Mouse (Mus musculus) midbrain, postnatal 0 days (tissue): ENCODE results near the gene Tpcn2. TPM values are rescaled to one million over a fixed set of nuclear protein-coding genes. Genes with fewer than 3 reads are reported as not detected.

ENCODE experiments used
- ATAC-seq: fragments of 200-750 bp; cut with Nextera tagmentation; 2 replicates; pipeline ENCODE4 v1.8.0; 2017; ENCODE audit warnings: moderate number of reproducible peaks, mild to moderate bottlenecking, moderate TSS enrichment, moderate library complexity; ENCODE audit not compliant: low FRiP score
- DNase-seq: peaks from one replicate; pipeline ENCODE4 v3.0.0-alpha.2; 2015; ENCODE audit warnings: low spot score
- H3K27ac ChIP-seq: fragments of 300-500 bp; sonication (generic); 2 replicates; pipeline ENCODE4 v1.5.1; 2014; ENCODE audit warnings: low read depth, mild to moderate bottlenecking, low read length, mixed read lengths
- H3K27me3 ChIP-seq: fragments of 300-500 bp; sonication (generic); 2 replicates; pipeline ENCODE4 v1.6.1; 2014; ENCODE audit warnings: low read length, control low read depth, mixed read lengths; ENCODE audit not compliant: insufficient read depth
- H3K36me3 ChIP-seq: fragments of 300-500 bp; sonication (generic); 2 replicates; pipeline ENCODE4 v1.6.1; 2014; ENCODE audit warnings: low read length, control low read depth, mixed read lengths; ENCODE audit not compliant: insufficient read depth
- H3K4me1 ChIP-seq: fragments of 300-500 bp; sonication (generic); 2 replicates; pipeline ENCODE4 v1.6.1; 2014; ENCODE audit warnings: mild to moderate bottlenecking, control low read depth, antibody characterized with exemption, low read length, mixed read lengths; ENCODE audit not compliant: insufficient read depth
- H3K4me2 ChIP-seq: fragments of 300-500 bp; sonication (generic); 2 replicates; pipeline ENCODE4 v1.6.1; 2014; ENCODE audit warnings: low read depth, mild to moderate bottlenecking, low read length, mixed read lengths; ENCODE audit not compliant: poor library complexity, severe bottlenecking
- H3K4me3 ChIP-seq: fragments of 300-500 bp; sonication (generic); 2 replicates; pipeline ENCODE4 v1.5.1; 2014; ENCODE audit warnings: low read depth, mild to moderate bottlenecking, low read length, moderate library complexity
- H3K9ac ChIP-seq: fragments of 300-500 bp; sonication (generic); replicated peaks from 2 replicates; pipeline ENCODE4 v1.6.1; 2014; ENCODE audit warnings: mild to moderate bottlenecking, low read length, moderate library complexity, mixed read lengths; ENCODE audit not compliant: poor library complexity, severe bottlenecking
- H3K9me3 ChIP-seq: fragments of 300-500 bp; sonication (generic); 2 replicates; pipeline ENCODE4 v1.6.1; 2016; ENCODE audit warnings: low read length, control low read depth
- CTCF ChIP-seq: IDR thresholded peaks from 2 replicates; pipeline ENCODE4 v1.5.1; 2016; ENCODE audit warnings: antibody characterized with exemption, mild to moderate bottlenecking
- WGBS: fragments of 180-500 bp; shearing (Covaris S2); extraction: QIAGEN DNeasy Blood & Tissue Kit; methylation state at CpG from one replicate; pipeline ENCODE4 v1.1.7; 2014; 5-methylcytosine and 5-hydroxymethylcytosine counted together
- polyA plus RNA-seq: library from polyadenylated mRNA; unstranded; fragments of >200 nt; fragmentation: Nextera tagmentation; extraction: Ambion mirVana; gene quantifications from 2 replicates; pipeline ENCODE4 v1.2.1, GENCODE M21; 2015
- total RNA-seq: library from RNA; depleted of rRNA; stranded (reverse); fragments of >200 nt; gene quantifications from 2 replicates; pipeline ENCODE4 v1.2.3, GENCODE M21; 2014

Gene Tpcn2
- total and polyA plus RNA-seq, 2 experiments from 2014 or later = 1.5 to 2.8 TPM

DNA sequence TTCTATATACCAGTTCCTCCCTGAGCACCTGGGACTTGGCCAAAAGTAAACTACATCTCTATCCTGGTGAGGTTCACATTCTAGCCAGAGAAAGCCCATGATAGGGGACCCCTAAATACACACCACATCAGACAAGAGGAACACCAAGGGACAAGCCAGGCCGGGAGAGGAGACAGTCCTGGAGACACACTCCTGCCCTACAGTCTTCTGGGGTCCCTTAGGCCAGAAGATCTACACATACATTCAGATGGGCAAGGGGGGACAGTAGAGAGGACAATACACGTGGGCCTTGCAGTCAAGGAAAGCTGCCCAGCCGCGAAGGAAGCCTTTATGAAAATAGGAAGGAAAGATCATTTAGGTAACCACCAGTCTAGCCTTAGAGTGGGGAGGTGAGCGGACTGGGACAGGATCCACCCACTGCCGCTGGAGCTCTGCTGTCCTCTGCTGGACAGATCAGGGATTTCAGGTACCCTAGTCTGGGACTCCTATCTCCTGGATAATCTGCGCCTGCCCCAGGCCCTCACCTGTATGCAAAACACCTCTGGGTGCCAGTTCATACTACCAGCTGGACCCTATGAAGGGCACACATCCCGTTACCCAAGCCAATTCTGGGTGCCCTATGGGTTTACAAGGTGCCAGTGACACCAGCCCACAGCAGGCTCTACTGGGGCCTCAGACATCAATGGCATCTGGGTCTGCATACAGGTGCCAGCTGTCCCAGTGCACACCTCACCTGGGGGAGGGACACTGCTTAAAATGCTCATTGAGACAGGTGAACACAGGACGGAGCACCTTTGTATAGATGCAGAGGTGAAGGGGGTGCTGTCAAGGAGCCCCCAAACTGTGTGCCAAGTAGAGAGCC is 40.7 kb downstream of the Tpcn2 start:
- H3K9ac ChIP-seq = no peak overlapping the region
- no peak overlapping the region for H3K27ac ChIP-seq
- peak; percentile 96 for TF ChIP-seq CTCF
- H3K4me3 ChIP-seq = no peak overlapping the region
- H3K36me3 ChIP-seq = no peaks in the 10 kb centered on the region
- peak; percentile 71 for DNase-seq
- H3K4me2 ChIP-seq = no peak overlapping the region
- no peaks in the 10 kb centered on the region for H3K4me1 ChIP-seq
- 10% methylated on average over 9 of the region's 9 CpGs for WGBS
- no peaks in the 10 kb centered on the region for H3K9me3 ChIP-seq
- H3K27me3 ChIP-seq = no peaks in the 10 kb centered on the region
- 0 out of 2 replicates have a peak, but pooled peaks have one; percentile 41 for ATAC-seq

DNA sequence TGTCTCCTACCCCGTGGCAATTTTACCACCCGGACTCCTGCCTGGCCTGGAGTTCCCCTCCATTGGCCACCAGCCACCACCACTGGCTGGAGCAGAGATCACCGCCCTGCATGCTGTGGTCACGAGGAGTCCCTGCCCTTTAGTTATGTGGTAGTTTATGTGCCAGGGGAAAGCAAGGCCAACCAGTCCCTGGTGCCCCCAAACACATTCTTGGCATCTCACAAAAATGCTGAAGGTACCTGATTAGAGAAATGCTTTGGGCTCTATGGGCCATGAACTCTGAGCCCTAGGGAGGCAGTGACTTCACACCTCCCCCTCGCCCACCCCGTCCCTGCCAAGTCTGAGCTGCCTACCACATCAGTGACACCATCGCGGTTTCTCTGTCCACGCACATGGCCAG is 41.8 kb downstream of the Tpcn2 start:
- DNase-seq (no peak), ATAC-seq (no peak)
- Histone ChIP-seq H3K4me1 (no peaks in the 10 kb centered on the region), H3K27me3 (no peaks in the 10 kb centered on the region), H3K9me3 (no peaks in the 10 kb centered on the region), H3K4me3 (no peak overlapping the region), H3K4me2 (no peak overlapping the region), H3K27ac (no peak overlapping the region), H3K36me3 (no peaks in the 10 kb centered on the region), H3K9ac (no peak overlapping the region)
- no peak for TF ChIP-seq CTCF
- 82% methylated on average over 9 of the region's 9 CpGs for WGBS

DNA sequence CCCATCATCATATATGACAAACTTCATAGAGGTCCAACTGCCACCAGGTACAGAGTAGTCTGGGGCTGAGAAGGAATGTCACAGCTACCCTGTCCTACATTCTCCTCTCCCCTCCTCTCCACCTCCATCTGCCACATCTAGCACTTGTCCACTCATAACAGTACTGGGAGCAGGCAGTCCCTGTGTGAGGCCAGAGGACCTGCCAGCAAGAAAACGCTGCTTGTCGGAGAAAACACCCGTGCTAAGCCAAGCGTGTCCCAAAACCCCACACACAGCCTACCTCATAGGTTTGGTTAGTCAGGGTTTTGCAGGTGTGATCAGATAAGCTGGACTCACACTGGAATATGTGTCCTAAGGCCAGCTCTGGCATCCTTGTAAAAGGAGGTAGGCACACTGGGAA is 42.9 kb downstream of the Tpcn2 start:
- no peaks in the 10 kb centered on the region for H3K27me3 ChIP-seq

DNA sequence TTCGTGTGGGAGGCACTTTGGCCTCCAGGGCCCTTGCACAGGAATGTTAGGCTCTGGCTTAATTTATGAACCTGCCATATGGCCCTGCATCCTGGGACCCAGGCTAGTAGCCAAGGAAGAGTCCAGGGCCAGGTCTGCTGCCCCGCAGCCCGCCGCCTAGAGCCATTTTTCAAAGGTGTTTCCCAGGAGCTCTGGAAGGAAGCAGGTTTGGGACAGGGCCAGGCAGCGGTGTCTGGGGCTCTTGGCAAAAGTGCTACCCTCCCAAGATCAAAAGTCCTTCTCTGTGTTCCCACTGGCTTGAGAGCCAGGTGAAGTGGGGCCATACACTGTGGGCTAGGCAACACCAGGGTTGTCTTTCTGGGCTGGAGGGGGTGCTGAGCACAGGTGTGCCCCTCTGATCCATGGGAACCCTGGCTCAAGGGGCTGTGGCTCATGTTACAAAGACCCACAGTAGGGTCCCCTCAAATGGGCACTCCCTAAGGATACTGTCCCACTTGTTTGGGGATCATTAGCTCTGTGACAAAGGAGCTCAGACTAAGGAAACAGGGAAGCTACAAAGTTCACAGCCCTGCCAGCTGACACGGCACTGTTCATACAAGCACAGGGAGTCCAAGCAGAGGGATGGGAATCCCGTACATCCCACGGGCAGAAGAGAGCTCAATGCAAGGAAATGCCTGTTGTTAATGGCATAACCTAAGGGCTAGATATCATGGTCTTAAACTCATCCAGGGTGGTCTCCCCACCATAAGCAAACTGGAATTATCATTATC is 43.9 kb downstream of the Tpcn2 start:
- no peak overlapping the region for H3K4me2 ChIP-seq
- no peak overlapping the region for H3K9ac ChIP-seq
- H3K27ac ChIP-seq = no peak overlapping the region
- no peaks in the 10 kb centered on the region for H3K27me3 ChIP-seq
- DNase-seq = no peak
- WGBS = 80% methylated on average over 8 of the region's 8 CpGs
- H3K9me3 ChIP-seq = no peaks in the 10 kb centered on the region
- no peaks in the 10 kb centered on the region for H3K36me3 ChIP-seq
- no peak overlapping the region for H3K4me3 ChIP-seq
- ATAC-seq = no peak
- no peak for TF ChIP-seq CTCF
- no peaks in the 10 kb centered on the region for H3K4me1 ChIP-seq

More for the DNA sequence above, 42.9 kb downstream of the Tpcn2 start:
- 75% methylated on average over 4 of the region's 4 CpGs for WGBS
- no peaks in the 10 kb centered on the region for H3K36me3 ChIP-seq
- ATAC-seq = no peak
- no peak overlapping the region for H3K4me3 ChIP-seq
- H3K4me1 ChIP-seq = no peaks in the 10 kb centered on the region
- no peak overlapping the region for H3K4me2 ChIP-seq
- TF ChIP-seq CTCF = no peak
- no peaks in the 10 kb centered on the region for H3K9me3 ChIP-seq
- DNase-seq = no peak
- H3K9ac ChIP-seq = no peak overlapping the region
- H3K27ac ChIP-seq = no peak overlapping the region

DNA sequence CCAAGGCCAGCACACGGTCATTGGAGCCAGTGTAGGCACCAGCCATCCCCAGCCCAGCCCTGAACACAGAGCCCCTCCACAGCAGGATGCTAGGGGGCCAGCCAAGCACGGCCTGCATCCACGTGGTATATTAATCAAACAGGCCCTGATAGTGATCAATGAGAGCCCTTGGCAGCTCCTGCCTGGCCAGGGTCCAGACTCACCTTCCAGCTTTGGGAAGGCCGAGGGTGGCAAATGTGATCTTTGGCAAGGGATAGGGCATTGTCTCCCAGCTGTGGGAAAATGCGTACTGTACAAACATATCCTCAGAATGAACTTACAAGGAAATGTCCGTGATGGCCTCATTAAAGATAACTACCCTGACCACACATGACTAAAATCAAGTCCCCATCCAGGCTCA is 44.7 kb downstream of the Tpcn2 start:
- H3K4me3 ChIP-seq = no peak overlapping the region
- H3K9ac ChIP-seq = no peak overlapping the region
- H3K4me2 ChIP-seq = no peak overlapping the region
- TF ChIP-seq CTCF = no peak
- no peak for DNase-seq
- no peaks in the 10 kb centered on the region for H3K27me3 ChIP-seq
- no peak overlapping the region for H3K27ac ChIP-seq
- H3K4me1 ChIP-seq = no peaks in the 10 kb centered on the region
- no peaks in the 10 kb centered on the region for H3K9me3 ChIP-seq
- no peak for ATAC-seq
- 61% methylated on average over 6 of the region's 6 CpGs for WGBS
- no peaks in the 10 kb centered on the region for H3K36me3 ChIP-seq
